Mouse (Mus musculus) bone marrow macrophage, adult 2 months (primary cell): ENCODE measurements at regions not wholly inside any gene's neighbourhood (a gene's known extent, or its start where the extent isn't known, plus 50 kb on each side); places are given as distances from the start of the nearest gene placed in this dataset.

Experiments used
- CTCF ChIP-seq: IDR thresholded peaks from 2 replicates; pipeline ENCODE4 v1.5.1; 2012; ENCODE audit warnings: low read depth, mild to moderate bottlenecking, low read length, moderate library complexity
- POLR2A ChIP-seq: IDR thresholded peaks from 2 replicates; pipeline ENCODE4 v1.6.1; 2012; ENCODE audit warnings: mild to moderate bottlenecking, low read depth, low read length, borderline replicate concordance

DNA sequence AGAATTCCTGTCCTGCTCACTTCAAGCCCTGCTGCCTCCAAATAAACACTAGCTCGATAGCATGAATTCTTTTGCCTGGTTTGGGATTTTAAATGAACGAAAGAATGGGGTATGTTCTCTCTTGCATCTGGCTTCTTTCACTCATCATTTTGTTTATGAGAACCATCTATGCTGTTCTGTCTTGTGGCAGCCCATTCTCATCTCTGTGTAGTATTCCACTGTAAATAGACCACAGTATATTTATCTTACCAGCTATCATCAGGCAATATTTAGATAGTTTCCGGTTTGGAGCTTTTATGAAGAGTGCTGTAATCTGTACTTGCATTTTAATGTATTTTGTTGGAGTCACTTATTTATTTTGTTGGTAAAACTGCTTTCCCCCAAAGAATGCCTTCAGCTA lies 222.4 kb upstream of the Rps6ka3 start:
- no peak for TF ChIP-seq POLR2A
- TF ChIP-seq CTCF = no peak
